Mouse (Mus musculus): Measurements from ENCODE around the gene Ybx1. TPM values are rescaled to one million over a fixed set of nuclear protein-coding genes. Genes with fewer than 3 reads are reported as not detected.

The Ybx1 gene
- total RNA-seq (2021) = 100 to 1,000 TPM; 773 to 861 TPM
- polyA plus RNA-seq (2012; rRNA removed) = 266 and 385 TPM in 2 replicates
- long read RNA-seq, transcript Ybx1-201 (8 exons, 1,628 nt) = major isoform, 513 of 556 reads
- long read RNA-seq, partial matches to known transcripts = 20 of 556 reads
- long read RNA-seq, other reads (novel, unspliced or antisense) = 19 of 556 reads

GRCm38 (mm10) chr4:119294415-119295133, at the start of gene Ybx1:
Gene Ybx1 (minus strand): TSS chr4:119294604.
- Histone ChIP-seq H3K4me1 (ENCODE audit: control insufficient read depth, insufficient read depth, low read length) (peaks cover 5% of the 10 kb centered on the region), H3K27me3 (ENCODE audit: control insufficient read depth, insufficient read depth, low read length) (no peaks in the 10 kb centered on the region), H3K27ac (peak within 1 kb of the TSS; percentile 92), H3K79me2 (replicated peaks; ENCODE audit: control insufficient read depth, insufficient read depth, low read length) (peaks cover 15% of the 10 kb centered on the region), H3K9ac (ENCODE audit: low read depth, low read length) (peak within 1 kb of the TSS; percentile 88), H3K36me3 (ENCODE audit: control insufficient read depth, insufficient read depth, low read length) (peaks cover 20% of the 10 kb centered on the region), H3K4me3 (peak within 1 kb of the TSS; percentile 64)
- under 1% methylated on average over 61 of the region's 61 CpGs for WGBS
- intact Hi-C loops (cut with DNase I) = loop anchor here (2.0 kb wide), 2 partner anchors 26 to 48 kb away; partner anchors contain the start of gene Ppih
- peak; percentile 99 to 100 for DNase-seq
- no peak for TF ChIP-seq EP300 (IDR thresholded peaks at IDR 0.05; ENCODE audit: insufficient read depth, low read depth, low read length)
- peak; percentile 57; the same call in 1 of the 2 replicates for TF ChIP-seq POLR2A (IDR thresholded peaks at IDR 0.05; ENCODE audit: insufficient read depth, low read depth, low read length)

- TF ChIP-seq POLR2A (IDR thresholded peaks at IDR 0.05; ENCODE audit: insufficient read depth, low read depth, low read length) (no peak), CTCF (IDR thresholded peaks at IDR 0.05) (peak; percentile 87)
- no peak overlapping the region for H3K27ac ChIP-seq
- H3K27me3 ChIP-seq (ENCODE audit: control insufficient read depth, insufficient read depth, low read length) = no peaks in the 10 kb centered on the region
- WGBS = 4% methylated on average over 10 of the region's 10 CpGs
- H3K9ac ChIP-seq (ENCODE audit: low read depth, low read length) = no peak overlapping the region
- intact Hi-C loops (cut with DNase I) = loop anchor here (2.0 kb wide), 2 partner anchors 92 to 100 kb away; no protein-coding TSS in a partner anchor
- no peak overlapping the region for H3K4me3 ChIP-seq
- no peaks in the 10 kb centered on the region for H3K36me3 ChIP-seq (ENCODE audit: control insufficient read depth, insufficient read depth, low read length)
- peak; percentile 17 to 41 for DNase-seq
- peaks cover 1% of the 10 kb centered on the region; the same call in 1 of the 2 replicates for H3K4me1 ChIP-seq (ENCODE audit: control insufficient read depth, insufficient read depth, low read length)
- H3K79me2 ChIP-seq (replicated peaks; ENCODE audit: control insufficient read depth, insufficient read depth, low read length) = no peaks in the 10 kb centered on the region
Measured at GRCm38 (mm10) chr4:119338861-119339361, 44.5 kb upstream of the Ybx1 start.

GRCm38 (mm10) chr4:119338422-119338821, 44.0 kb upstream of the Ybx1 start:
- no peaks in the 10 kb centered on the region for H3K79me2 ChIP-seq (replicated peaks; ENCODE audit: control insufficient read depth, insufficient read depth, low read length)
- DNase-seq = no peak
- H3K27ac ChIP-seq = no peak overlapping the region
- no peaks in the 10 kb centered on the region for H3K36me3 ChIP-seq (ENCODE audit: control insufficient read depth, insufficient read depth, low read length)
- WGBS = 81% methylated on average over 4 of the region's 4 CpGs
- no peak for TF ChIP-seq EP300 (IDR thresholded peaks at IDR 0.05; ENCODE audit: insufficient read depth, low read depth, low read length)
- no peak for TF ChIP-seq POLR2A (IDR thresholded peaks at IDR 0.05; ENCODE audit: insufficient read depth, low read depth, low read length)
- no peak for TF ChIP-seq CTCF (IDR thresholded peaks at IDR 0.05)
- H3K27me3 ChIP-seq (ENCODE audit: control insufficient read depth, insufficient read depth, low read length) = no peaks in the 10 kb centered on the region
- H3K4me1 ChIP-seq (ENCODE audit: control insufficient read depth, insufficient read depth, low read length) = peaks cover 1% of the 10 kb centered on the region; the same call in 1 of the 2 replicates
- intact Hi-C loops (cut with DNase I) = loop anchor here (2.0 kb wide), 2 partner anchors 92 to 100 kb away; no protein-coding TSS in a partner anchor
- H3K9ac ChIP-seq (ENCODE audit: low read depth, low read length) = no peak overlapping the region
- H3K4me3 ChIP-seq = no peak overlapping the region

GRCm38 (mm10) chr4:119333487-119333886, 39.1 kb upstream of the Ybx1 start:
- Histone ChIP-seq H3K27me3 (ENCODE audit: control insufficient read depth, insufficient read depth, low read length) (no peaks in the 10 kb centered on the region), H3K4me3 (no peak overlapping the region), H3K27ac (no peak overlapping the region), H3K9ac (ENCODE audit: low read depth, low read length) (no peak overlapping the region), H3K36me3 (ENCODE audit: control insufficient read depth, insufficient read depth, low read length) (no peaks in the 10 kb centered on the region), H3K4me1 (ENCODE audit: control insufficient read depth, insufficient read depth, low read length) (no peaks in the 10 kb centered on the region), H3K79me2 (replicated peaks; ENCODE audit: control insufficient read depth, insufficient read depth, low read length) (no peaks in the 10 kb centered on the region)
- no peak for TF ChIP-seq EP300 (IDR thresholded peaks at IDR 0.05; ENCODE audit: insufficient read depth, low read depth, low read length)
- no peak for DNase-seq
- intact Hi-C loops (cut with DNase I) = no loop called here
- WGBS = 81% methylated on average over 6 of the region's 6 CpGs

- no peak for TF ChIP-seq EP300 (IDR thresholded peaks at IDR 0.05; ENCODE audit: insufficient read depth, low read depth, low read length)
- no peak for TF ChIP-seq POLR2A (IDR thresholded peaks at IDR 0.05; ENCODE audit: insufficient read depth, low read depth, low read length)
- TF ChIP-seq CTCF (IDR thresholded peaks at IDR 0.05) = no peak
- peak in 1 of 2 experiments; percentile 24 for DNase-seq
Measured at GRCm38 (mm10) chr4:119320896-119321550, 26.6 kb upstream of the Ybx1 start.

More at GRCm38 (mm10) chr4:119320896-119321550, 26.6 kb upstream of the Ybx1 start:
- no peaks in the 10 kb centered on the region for H3K27me3 ChIP-seq (ENCODE audit: control insufficient read depth, insufficient read depth, low read length)
- H3K4me1 ChIP-seq (ENCODE audit: control insufficient read depth, insufficient read depth, low read length) = 0 out of 2 replicates have a peak, but pooled peaks cover 1% of the 10 kb centered on the region
- H3K4me3 ChIP-seq = peak overlapping the region; percentile 75
- H3K79me2 ChIP-seq (replicated peaks; ENCODE audit: control insufficient read depth, insufficient read depth, low read length) = no peaks in the 10 kb centered on the region
- peak overlapping the region; percentile 75 for H3K27ac ChIP-seq
- no peak overlapping the region for H3K9ac ChIP-seq (ENCODE audit: low read depth, low read length)
- no peaks in the 10 kb centered on the region for H3K36me3 ChIP-seq (ENCODE audit: control insufficient read depth, insufficient read depth, low read length)
- intact Hi-C loops (cut with DNase I) = loop anchor here (2.0 to 5.0 kb wide), 3 partner anchors 26 to 101 kb away; partner anchors contain the start of genes Ppcs, Ybx1 and Zmynd12
- WGBS = 29% methylated on average over 10 of the region's 10 CpGs

Measured in heart, adult 2 months (tissue).